Mouse (Mus musculus) lung, embryonic 15.5 days (tissue): ENCODE results near the gene Agps. TPM values are rescaled to one million over a fixed set of nuclear protein-coding genes. Genes with fewer than 3 reads are reported as not detected.
A peak's percentile ranks its signal among the peaks of the same experiment; 100 is the strongest.

Source experiments
- ATAC-seq: fragments of 200-750 bp; cut with Nextera tagmentation; 2 replicates; pipeline ENCODE4 v1.8.0; 2017; ENCODE audit warnings: moderate number of reproducible peaks, borderline replicate concordance; ENCODE audit not compliant: low FRiP score, low TSS enrichment; ENCODE audit errors: extremely low read depth
- H3K27ac ChIP-seq: fragments of 300-500 bp; sonication (generic); 2 replicates; pipeline ENCODE4 v1.5.1; 2015; ENCODE audit warnings: moderate library complexity, mild to moderate bottlenecking, inconsistent platforms
- H3K27me3 ChIP-seq: fragments of 300-500 bp; sonication (generic); 2 replicates; pipeline ENCODE4 v1.6.1; 2015; ENCODE audit warnings: inconsistent platforms
- H3K36me3 ChIP-seq: fragments of 300-500 bp; sonication (generic); 2 replicates; pipeline ENCODE4 v1.6.1; 2015; ENCODE audit warnings: inconsistent platforms
- H3K4me1 ChIP-seq: fragments of 300-500 bp; sonication (generic); 2 replicates; pipeline ENCODE4 v1.6.1; 2015; ENCODE audit warnings: inconsistent platforms
- H3K4me2 ChIP-seq: fragments of 300-500 bp; sonication (generic); 2 replicates; pipeline ENCODE4 v1.6.1; 2015; ENCODE audit warnings: inconsistent platforms, mild to moderate bottlenecking, moderate library complexity
- H3K4me3 ChIP-seq: fragments of 300-500 bp; sonication (generic); 2 replicates; pipeline ENCODE4 v1.5.1; 2015; ENCODE audit warnings: mild to moderate bottlenecking, inconsistent platforms
- H3K9ac ChIP-seq: fragments of 300-500 bp; sonication (generic); 2 replicates; pipeline ENCODE4 v1.6.1; 2015; ENCODE audit warnings: inconsistent platforms
- H3K9me3 ChIP-seq: fragments of 300-500 bp; sonication (generic); 2 replicates; pipeline ENCODE4 v1.6.1; 2016; ENCODE audit warnings: inconsistent platforms
- WGBS: fragments of 180-500 bp; shearing (Covaris S2); methylation state at CpG from one replicate; pipeline ENCODE4 v1.1.7; 2015; 5-methylcytosine and 5-hydroxymethylcytosine counted together
- polyA plus RNA-seq: library from polyadenylated mRNA; unstranded; fragments of >200 nt; fragmentation: Nextera tagmentation; extraction: Ambion mirVana; gene quantifications from 2 replicates; pipeline ENCODE4 v1.2.1, GENCODE M21; 2015

Agps gene
- 42.3 and 45.2 TPM in 2 replicates for polyA plus RNA-seq

DNA sequence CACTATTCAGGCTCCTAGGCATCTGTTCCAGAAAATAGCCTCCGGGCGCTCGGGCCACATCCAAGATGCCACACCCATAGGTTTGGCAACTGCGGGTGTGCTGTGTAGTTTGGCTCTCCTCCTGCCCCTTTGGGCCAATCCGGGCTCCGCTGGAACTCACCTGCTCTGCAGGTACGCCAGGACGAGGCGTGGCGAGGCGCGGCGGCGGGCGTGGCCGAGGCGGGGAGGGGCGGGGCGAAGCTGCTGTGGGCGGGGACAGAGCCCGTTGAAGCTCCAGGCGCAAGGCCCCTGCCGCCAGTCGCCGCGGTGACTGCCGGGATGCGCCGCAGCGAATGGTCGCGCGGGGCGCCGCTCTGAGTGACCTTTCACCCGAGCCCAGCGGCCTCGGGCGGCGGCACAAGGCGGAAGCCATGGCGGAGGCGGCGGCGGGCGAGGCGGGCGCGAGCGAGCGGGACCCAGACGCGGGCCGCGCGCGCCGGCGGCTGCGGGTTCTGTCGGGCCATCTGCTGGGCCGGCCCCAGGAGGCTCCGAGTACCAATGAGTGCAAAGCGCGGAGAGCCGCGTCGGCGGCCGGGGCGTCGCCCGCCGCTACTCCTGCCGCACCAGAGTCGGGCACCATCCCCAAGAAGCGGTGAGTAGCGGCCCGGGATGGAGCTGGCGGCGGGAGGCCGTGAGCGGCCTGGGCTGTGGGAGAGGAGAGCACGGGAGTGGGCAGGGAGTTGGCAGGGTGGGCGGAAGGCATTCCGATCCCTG, at the start of gene Agps:
Gene Agps, plus strand, starts transcription at position 297 of the 753 bp plus-strand sequence.
- peak within 1 kb of the TSS; percentile 89 for H3K9ac ChIP-seq
- H3K4me3 ChIP-seq: peak within 1 kb of the TSS; percentile 96
- under 1% methylated on average over 73 of the region's 86 CpGs for WGBS
- H3K27ac ChIP-seq: peak within 1 kb of the TSS; percentile 93
- peak within 1 kb of the TSS; percentile 76 for H3K4me2 ChIP-seq
- no peaks in the 10 kb centered on the region for H3K9me3 ChIP-seq
- peak; percentile 93 for ATAC-seq
- H3K4me1 ChIP-seq: peaks cover 24% of the 10 kb centered on the region
- no peaks in the 10 kb centered on the region for H3K27me3 ChIP-seq
- no peaks in the 10 kb centered on the region for H3K36me3 ChIP-seq

DNA sequence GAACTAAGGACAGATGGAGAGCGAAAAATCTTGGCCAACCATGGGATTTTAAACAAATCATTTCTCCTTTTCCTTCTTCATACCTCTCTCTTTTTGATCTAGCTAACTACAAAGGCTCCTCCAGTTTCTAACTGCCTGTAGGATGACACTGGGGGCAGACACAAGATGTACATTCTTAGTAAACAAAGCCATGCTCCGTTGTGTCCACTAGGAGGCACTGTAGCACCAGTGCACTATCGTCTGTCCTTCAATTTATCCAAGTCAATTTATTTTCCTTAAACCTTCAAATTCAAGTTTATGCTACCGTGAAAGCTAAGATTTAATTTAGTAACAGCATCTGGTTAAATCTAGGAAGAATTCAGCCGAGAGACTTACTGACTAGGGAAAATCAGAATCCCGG, 45.9 kb upstream of the Agps start:
- Histone ChIP-seq H3K36me3 (no peaks in the 10 kb centered on the region), H3K27ac (no peak overlapping the region), H3K4me2 (no peak overlapping the region), H3K27me3 (no peaks in the 10 kb centered on the region), H3K4me3 (no peak overlapping the region), H3K9ac (no peak overlapping the region), H3K9me3 (no peaks in the 10 kb centered on the region), H3K4me1 (peaks cover 8% of the 10 kb centered on the region)
- ATAC-seq: no peak
- WGBS: 22% methylated on average over 6 of the region's 6 CpGs

DNA sequence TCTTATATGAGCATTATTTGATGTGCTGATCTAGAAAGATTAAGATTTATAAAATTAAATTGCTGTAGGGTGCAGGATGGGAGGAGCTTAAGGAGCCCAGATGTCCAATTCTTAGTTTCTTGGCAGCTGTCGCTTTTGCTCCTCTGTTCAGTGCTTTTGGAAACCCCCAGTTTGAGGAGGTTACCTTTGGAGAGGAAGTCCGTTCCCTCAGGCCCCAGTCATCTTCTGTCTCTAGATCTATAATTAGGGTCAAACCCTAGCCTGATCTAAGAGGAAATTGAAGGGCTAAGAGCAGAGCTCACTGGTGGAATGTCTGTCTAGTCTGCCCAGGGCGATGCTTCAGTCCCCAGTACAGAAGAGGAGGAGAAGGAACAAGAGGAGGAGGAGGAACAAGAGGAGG, 43.5 kb upstream of the Agps start:
- H3K9me3 ChIP-seq: no peaks in the 10 kb centered on the region
- 50% methylated on average over 3 of the region's 3 CpGs for WGBS

DNA sequence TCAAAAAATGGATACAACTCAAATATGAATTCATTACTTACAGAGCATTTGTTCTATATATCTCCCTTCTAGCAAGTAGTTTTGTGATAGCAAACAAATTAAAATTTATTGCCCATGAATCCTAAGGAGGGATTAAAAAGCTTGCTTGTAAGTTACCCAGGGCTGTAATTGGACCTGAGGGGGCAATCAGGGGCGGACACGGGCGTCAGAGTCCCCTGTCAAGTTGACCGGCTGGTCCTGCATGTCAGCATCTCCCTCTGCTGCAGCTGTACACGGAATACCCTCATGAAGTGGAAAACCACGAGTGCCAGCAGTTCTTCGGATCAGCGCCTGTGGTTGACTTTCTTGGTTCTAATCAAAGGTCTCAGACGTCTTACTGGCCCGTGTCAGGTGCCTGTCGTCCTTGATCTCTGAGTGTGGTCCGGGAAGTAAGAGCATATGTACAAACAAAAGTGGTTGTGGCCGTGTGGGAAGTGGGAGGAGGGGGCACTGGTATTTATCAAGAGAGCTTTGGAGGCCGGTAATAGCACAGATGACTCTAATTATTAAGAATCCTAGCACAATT, 41.9 kb upstream of the Agps start:
- WGBS: 23% methylated on average over 14 of the region's 14 CpGs
- no peak overlapping the region for H3K27ac ChIP-seq
- no peaks in the 10 kb centered on the region for H3K36me3 ChIP-seq
- H3K4me2 ChIP-seq: no peak overlapping the region
- H3K9me3 ChIP-seq: no peaks in the 10 kb centered on the region
- no peak overlapping the region for H3K9ac ChIP-seq
- H3K4me1 ChIP-seq: peaks cover 4% of the 10 kb centered on the region; the same call in 1 of the 2 replicates
- H3K27me3 ChIP-seq: no peaks in the 10 kb centered on the region
- H3K4me3 ChIP-seq: no peak overlapping the region
- ATAC-seq: no peak

More for the DNA sequence above, 43.5 kb upstream of the Agps start:
- Histone ChIP-seq H3K4me2 (no peak overlapping the region), H3K27ac (no peak overlapping the region), H3K36me3 (no peaks in the 10 kb centered on the region), H3K4me3 (no peak overlapping the region), H3K27me3 (no peaks in the 10 kb centered on the region), H3K9ac (no peak overlapping the region), H3K4me1 (peaks cover 4% of the 10 kb centered on the region; the same call in 1 of the 2 replicates)
- no peak for ATAC-seq

DNA sequence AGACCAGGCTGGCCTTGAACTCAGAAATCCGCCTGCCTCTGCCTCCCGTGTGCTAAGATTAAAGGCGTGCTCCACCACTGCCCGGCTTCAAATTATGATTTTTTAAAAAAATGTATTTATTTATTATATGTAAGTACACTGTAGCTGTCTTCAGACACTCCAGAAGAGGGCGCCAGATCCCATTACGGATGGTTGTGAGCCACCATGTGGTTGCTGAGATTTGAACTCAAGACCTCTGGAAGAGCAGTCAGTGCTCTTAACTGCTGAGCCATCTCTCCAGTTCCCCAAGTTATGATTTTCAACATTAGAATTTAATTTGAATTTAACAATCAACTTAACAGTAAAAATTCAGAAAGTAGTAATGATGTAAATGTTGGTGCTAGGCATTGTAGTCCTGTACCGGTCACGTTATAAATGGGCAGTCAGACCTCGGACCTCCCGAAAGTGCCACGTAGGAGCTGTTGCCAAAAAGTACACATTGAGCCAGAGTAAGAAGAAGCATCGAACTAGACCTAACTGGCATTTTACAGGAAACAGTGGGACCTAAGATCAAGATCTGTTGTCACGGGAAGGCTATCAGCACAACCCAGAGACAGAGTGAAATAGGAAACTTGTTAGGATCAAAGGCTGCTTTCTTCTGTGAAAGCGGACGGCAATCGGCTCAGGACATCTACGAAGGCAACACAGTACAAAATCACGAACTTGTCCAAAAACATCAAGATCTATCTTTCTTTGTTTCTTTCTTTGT, 40.2 kb upstream of the Agps start:
- Histone ChIP-seq H3K9ac (no peak overlapping the region), H3K27ac (no peak overlapping the region), H3K36me3 (no peaks in the 10 kb centered on the region), H3K9me3 (no peaks in the 10 kb centered on the region), H3K4me3 (no peak overlapping the region), H3K27me3 (no peaks in the 10 kb centered on the region), H3K4me2 (peak overlapping the region; percentile 16; the same call in 1 of the 2 replicates), H3K4me1 (peaks cover 4% of the 10 kb centered on the region; the same call in 1 of the 2 replicates)
- WGBS: 69% methylated on average over 18 of the region's 18 CpGs
- no peak for ATAC-seq

DNA sequence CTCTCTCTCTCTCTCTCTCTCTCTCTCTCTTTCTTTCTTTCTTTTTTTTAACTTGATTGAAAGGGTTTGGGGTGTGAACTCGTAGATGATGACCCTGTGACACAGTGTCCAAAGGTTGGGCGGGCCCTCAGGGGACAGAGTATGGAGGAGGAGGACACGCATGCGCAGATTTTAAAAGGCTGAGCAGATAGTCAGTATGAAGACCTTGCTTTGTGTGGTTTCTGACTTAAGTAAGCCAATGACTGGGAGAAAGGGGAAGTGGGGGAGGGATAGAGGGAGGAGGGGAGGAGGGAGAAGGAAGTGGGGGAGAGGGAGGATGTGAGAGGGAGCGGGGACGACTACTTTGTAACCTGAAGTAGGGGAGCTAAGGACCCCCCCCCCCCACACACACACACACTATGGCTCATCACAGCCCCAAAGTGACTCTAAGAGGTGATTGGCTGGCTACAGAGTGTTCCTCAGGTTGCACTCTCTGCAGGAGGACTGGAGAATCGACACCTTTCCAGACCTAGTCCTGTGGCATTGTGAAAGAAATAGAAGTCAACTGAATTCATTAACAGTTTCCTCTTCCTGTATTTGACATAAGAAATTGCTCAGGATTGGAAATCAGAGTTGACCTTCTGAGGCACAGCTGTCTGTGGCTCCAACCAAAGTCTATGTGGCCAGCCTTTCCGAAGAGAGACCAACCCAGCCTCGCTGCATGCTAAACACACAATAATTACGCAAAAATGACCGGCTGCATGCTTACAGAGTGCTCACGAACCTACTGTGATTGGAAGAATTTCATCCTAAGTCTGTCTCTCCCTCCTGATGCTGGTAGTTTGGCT, 39.4 kb upstream of the Agps start:
- no peak for ATAC-seq

DNA sequence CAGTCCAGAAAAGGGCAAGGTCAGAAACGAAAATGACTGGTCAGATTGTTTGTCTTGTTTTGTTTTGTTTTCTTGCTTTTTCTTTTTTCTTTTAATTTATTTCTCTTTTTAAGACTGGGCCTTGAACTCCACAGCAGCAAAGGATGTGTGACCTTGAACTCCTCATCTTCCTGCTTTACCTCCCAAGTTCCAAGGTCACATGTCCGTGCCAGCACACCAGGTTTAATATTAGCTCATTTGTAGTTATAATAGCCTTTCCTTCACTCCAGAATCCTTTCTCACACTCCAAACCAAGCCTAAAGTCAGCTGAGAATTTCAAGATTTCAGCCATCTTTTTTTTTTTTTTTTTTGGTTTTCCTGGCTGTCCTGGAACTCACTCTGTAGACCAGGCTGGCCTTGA, 35.8 kb upstream of the Agps start:
- Histone ChIP-seq H3K9me3 (no peaks in the 10 kb centered on the region), H3K36me3 (no peaks in the 10 kb centered on the region), H3K4me1 (no peaks in the 10 kb centered on the region), H3K4me3 (no peak overlapping the region), H3K9ac (no peak overlapping the region), H3K4me2 (no peak overlapping the region), H3K27me3 (no peaks in the 10 kb centered on the region), H3K27ac (no peak overlapping the region)
- WGBS: 67% methylated on average over 2 of the region's 2 CpGs
- no peak for ATAC-seq

More for the DNA sequence above, 39.4 kb upstream of the Agps start:
- Histone ChIP-seq H3K27me3 (no peaks in the 10 kb centered on the region), H3K4me3 (no peak overlapping the region), H3K4me2 (no peak overlapping the region), H3K4me1 (peaks cover 4% of the 10 kb centered on the region; the same call in 1 of the 2 replicates), H3K36me3 (no peaks in the 10 kb centered on the region), H3K9me3 (no peaks in the 10 kb centered on the region), H3K9ac (no peak overlapping the region), H3K27ac (no peak overlapping the region)
- WGBS: 52% methylated on average over 12 of the region's 12 CpGs

DNA sequence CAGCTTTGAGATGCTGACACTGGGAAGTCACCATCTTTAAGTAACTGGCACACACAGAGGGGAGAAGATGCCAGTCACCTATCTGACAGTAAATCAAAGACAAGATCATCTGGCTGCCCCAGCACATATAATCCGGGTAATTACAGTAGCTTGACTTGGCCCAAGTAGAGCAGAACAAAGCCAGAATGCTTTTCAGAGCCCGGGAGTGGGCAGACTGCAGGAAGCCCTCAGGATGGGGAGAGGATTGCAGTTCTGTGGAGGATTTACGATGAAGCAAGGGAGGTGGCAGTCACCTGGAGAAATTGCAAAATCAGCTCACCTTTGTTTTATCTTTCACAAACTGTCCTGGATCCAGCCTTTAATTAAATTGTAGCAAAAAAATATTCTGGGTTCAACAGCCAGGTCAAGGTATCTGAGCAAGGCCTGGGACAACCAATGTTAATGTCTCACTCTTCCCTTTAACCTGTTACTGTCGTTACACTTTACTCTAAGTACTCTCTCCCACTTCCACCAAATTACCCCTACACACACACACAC, 33.5 kb upstream of the Agps start:
- H3K4me2 ChIP-seq: no peak overlapping the region
- H3K27me3 ChIP-seq: no peaks in the 10 kb centered on the region
- no peak overlapping the region for H3K4me3 ChIP-seq
- H3K4me1 ChIP-seq: peaks cover 12% of the 10 kb centered on the region
- H3K27ac ChIP-seq: no peak overlapping the region
- no peak for ATAC-seq
- no peaks in the 10 kb centered on the region for H3K9me3 ChIP-seq
- H3K9ac ChIP-seq: no peak overlapping the region
- H3K36me3 ChIP-seq: no peaks in the 10 kb centered on the region
- WGBS: 63% methylated on average over 4 of the region's 4 CpGs

DNA sequence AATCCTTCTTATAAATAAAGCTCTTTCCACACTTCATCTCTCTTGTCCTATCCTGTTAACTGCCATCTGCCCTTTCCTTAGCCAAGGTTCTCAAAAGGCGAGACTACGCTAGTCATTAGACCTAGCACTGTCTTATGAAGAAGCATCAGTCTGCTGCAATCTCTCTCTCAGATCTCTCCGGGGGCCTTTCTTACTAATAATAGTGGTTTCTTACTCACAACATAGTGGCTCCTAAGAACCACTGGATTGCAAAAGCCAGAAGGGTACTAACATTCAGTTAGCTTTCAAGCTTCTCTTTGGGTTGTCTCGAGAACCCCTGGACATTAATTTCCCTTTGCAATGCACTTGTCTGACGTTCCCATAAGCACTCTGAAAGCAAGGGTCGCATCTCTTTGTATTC, 26.2 kb upstream of the Agps start:
- H3K36me3 ChIP-seq: no peaks in the 10 kb centered on the region
- no peak overlapping the region for H3K9ac ChIP-seq
- H3K27ac ChIP-seq: no peak overlapping the region
- H3K4me1 ChIP-seq: peaks cover 12% of the 10 kb centered on the region
- no peak overlapping the region for H3K4me2 ChIP-seq
- no peak overlapping the region for H3K4me3 ChIP-seq
- no peaks in the 10 kb centered on the region for H3K9me3 ChIP-seq
- WGBS: 86% methylated on average over 6 of the region's 6 CpGs
- no peak for ATAC-seq
- no peaks in the 10 kb centered on the region for H3K27me3 ChIP-seq

DNA sequence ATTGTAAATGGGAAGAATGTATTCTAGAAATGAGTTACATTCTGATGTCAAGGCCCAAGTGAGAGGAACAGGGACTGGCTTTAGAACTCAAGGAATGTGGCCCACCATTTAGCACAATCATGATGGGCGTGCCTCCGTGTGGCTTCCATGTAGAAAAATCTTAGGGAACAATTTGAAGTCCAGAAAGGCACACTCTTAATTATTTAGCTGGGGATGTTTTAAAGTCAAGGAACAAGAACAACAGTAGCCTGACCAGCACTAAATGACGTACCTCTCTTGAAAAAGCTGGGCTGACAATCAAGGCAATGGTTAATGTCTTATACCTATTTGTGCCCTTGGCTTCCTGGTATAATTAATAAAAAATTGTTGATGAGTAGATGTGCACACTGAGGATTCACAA, 25.1 kb upstream of the Agps start:
- Histone ChIP-seq H3K27me3 (no peaks in the 10 kb centered on the region), H3K4me2 (no peak overlapping the region), H3K9me3 (no peaks in the 10 kb centered on the region), H3K4me1 (peaks cover 11% of the 10 kb centered on the region), H3K9ac (no peak overlapping the region), H3K27ac (no peak overlapping the region), H3K4me3 (no peak overlapping the region), H3K36me3 (no peaks in the 10 kb centered on the region)
- no peak for ATAC-seq
- 90% methylated on average over 3 of the region's 3 CpGs for WGBS

DNA sequence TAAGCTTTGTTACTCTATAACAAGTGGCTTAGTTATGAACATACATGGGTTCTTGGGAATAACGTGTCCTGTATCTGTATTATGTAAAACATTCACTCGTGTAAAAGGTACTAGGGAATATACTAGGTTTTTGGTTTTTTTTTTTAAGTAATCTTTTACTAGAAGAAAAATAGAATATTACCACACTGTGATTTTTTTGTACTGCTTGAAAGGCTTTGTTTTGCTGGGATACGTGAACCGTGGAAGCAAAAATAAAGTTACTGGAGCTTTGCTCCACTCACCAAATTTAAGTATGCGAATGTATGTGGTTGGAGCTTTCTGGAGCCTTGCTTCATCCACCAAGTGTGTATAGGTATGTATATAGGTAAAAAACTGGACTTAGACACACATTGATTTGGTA, 24.5 kb upstream of the Agps start:
- Histone ChIP-seq H3K36me3 (no peaks in the 10 kb centered on the region), H3K4me2 (no peak overlapping the region), H3K9ac (no peak overlapping the region), H3K4me3 (no peak overlapping the region), H3K27ac (no peak overlapping the region), H3K9me3 (no peaks in the 10 kb centered on the region), H3K4me1 (peaks cover 5% of the 10 kb centered on the region; the same call in 1 of the 2 replicates), H3K27me3 (no peaks in the 10 kb centered on the region)
- 92% methylated on average over 5 of the region's 5 CpGs for WGBS
- no peak for ATAC-seq
